Mouse (Mus musculus) olfactory bulb, adult 2 months (tissue): Measurements from ENCODE around the gene Wdr26. TPM values are rescaled to one million over a fixed set of nuclear protein-coding genes. Genes with fewer than 3 reads are reported as not detected.

ENCODE experiments used
- H3K27ac ChIP-seq: fragments of 200-500 bp; 2 replicates; pipeline ENCODE4 v1.5.1; 2012; ENCODE audit warnings: low read depth, low read length; ENCODE audit not compliant: insufficient read depth
- H3K4me1 ChIP-seq: fragments of 200-500 bp; 2 replicates; pipeline ENCODE4 v1.6.1; 2012; ENCODE audit warnings: low read length; ENCODE audit not compliant: control insufficient read depth, insufficient read depth
- H3K4me3 ChIP-seq: fragments of 200-500 bp; 2 replicates; pipeline ENCODE4 v1.5.1; 2012; ENCODE audit warnings: mild to moderate bottlenecking, low read depth, low read length, moderate library complexity; ENCODE audit not compliant: insufficient read depth
- CTCF ChIP-seq: fragments of 200-500 bp; IDR thresholded peaks from 2 replicates; pipeline ENCODE4 v1.5.1; 2012; ENCODE audit warnings: low read depth, mild to moderate bottlenecking, low read length, moderate library complexity; ENCODE audit not compliant: insufficient read depth
- POLR2A ChIP-seq: fragments of 200-500 bp; IDR thresholded peaks from 2 replicates; pipeline ENCODE4 v1.6.1; 2012; ENCODE audit warnings: mild to moderate bottlenecking, low read depth, low read length, moderate library complexity; ENCODE audit not compliant: insufficient read depth
- WGBS: fragments of 180-500 bp; shearing (Covaris S2); methylation state at CpG from one replicate; pipeline ENCODE4 v1.1.7; 2018; 5-methylcytosine and 5-hydroxymethylcytosine counted together
- polyA plus RNA-seq: library from polyadenylated mRNA; stranded (reverse); fragments of >200 nt; gene quantifications from 2 replicates; pipeline ENCODE4 v1.2.4, GENCODE M21; 2012; ENCODE audit warnings: low replicate concordance; ENCODE audit not compliant: missing spikeins, insufficient read depth, insufficient read length

The Wdr26 gene
- polyA plus RNA-seq, 1 experiment, result 199 TPM

- H3K4me1 ChIP-seq, result peaks cover 3% of the 10 kb centered on the region; the same call in 1 of the 2 replicates
- no peak overlapping the region for H3K27ac ChIP-seq
- no peak for TF ChIP-seq CTCF
- no peak for TF ChIP-seq POLR2A
- no peak overlapping the region for H3K4me3 ChIP-seq
- WGBS, result 89% methylated on average over 7 of the region's 7 CpGs
Measured at GRCm38 (mm10) chr1:181138730-181139129, 73.1 kb downstream of the Wdr26 start.

DNA sequence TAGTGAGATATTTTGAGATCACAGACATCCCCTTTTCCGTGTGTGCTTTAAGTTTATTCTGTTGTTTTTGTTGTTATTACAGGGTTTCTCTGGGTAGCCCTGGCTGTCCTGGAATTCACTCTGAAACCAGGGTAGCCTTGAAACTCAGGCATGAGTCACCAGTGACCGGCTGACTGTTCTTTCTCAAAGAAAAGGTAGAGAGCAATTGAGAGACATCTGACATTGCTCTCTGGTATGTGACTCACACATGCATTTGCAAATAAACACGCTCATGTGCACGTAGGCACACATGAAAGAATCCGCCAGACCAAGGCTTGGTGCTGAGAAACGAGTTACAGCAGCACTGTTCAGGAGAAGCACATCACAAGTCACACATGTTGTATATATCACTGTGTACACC is 79.9 kb downstream of the Wdr26 start:
- Histone ChIP-seq H3K4me1 (no peaks in the 10 kb centered on the region), H3K27ac (no peak overlapping the region), H3K4me3 (no peak overlapping the region)
- WGBS, result 79% methylated on average over 6 of the region's 6 CpGs
- no peak for TF ChIP-seq CTCF
- no peak for TF ChIP-seq POLR2A

DNA sequence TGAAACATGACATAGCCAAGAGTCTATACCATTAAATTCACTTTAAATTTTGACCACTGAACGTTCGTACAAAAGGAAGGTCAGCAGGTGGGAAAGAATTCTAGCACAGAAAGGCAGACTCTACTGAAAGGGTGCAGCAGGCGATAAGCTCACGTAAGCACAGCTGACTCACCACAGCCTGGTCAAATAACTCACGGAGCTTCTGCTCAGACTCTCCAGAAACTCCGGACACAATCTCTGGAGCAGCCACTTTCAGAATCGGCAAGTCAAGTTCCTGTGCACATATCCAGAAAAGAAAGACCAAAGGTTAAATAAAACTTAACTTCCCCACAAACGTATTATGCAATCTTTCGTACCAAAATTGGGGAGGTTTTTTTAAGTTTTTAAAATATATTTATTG is 85.0 kb downstream of the Wdr26 start:
- 93% methylated on average over 9 of the region's 9 CpGs for WGBS

DNA sequence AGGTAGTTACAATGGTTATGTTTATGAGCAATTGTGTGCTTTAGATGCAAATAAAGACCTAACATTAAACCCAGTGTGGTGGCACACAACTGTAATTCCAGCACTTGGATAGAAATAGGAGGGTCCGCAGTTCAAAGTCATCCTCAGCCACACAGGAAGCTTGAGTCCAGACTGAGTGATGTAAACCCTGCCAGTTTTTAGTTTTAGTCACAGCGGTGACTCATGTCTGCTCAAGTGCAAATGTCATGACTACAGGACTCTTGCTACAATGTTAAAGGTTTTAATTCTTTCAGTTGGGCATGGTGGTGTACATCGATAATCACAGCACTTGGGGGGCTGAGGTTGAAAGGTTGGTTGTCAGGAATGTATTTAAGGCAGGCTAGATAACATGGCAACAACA is 85.9 kb downstream of the Wdr26 start:
- no peak overlapping the region for H3K4me3 ChIP-seq
- WGBS, result 91% methylated on average over 3 of the region's 3 CpGs
- H3K4me1 ChIP-seq, result no peaks in the 10 kb centered on the region
- TF ChIP-seq POLR2A, result no peak
- TF ChIP-seq CTCF, result no peak
- no peak overlapping the region for H3K27ac ChIP-seq

More for the DNA sequence above, 85.0 kb downstream of the Wdr26 start:
- no peak for TF ChIP-seq POLR2A
- TF ChIP-seq CTCF, result no peak
- Histone ChIP-seq H3K4me1 (no peaks in the 10 kb centered on the region), H3K4me3 (no peak overlapping the region), H3K27ac (no peak overlapping the region)

GRCm38 (mm10) chr1:181124145-181124544 is 87.7 kb downstream of the Wdr26 start:
- Histone ChIP-seq H3K4me1 (no peaks in the 10 kb centered on the region), H3K27ac (no peak overlapping the region), H3K4me3 (no peak overlapping the region)
- no peak for TF ChIP-seq CTCF
- TF ChIP-seq POLR2A, result no peak
- WGBS, result 89% methylated on average over 2 of the region's 2 CpGs

Other genes starting within 250 kb of the Wdr26 start
- gene Ephx1, start 191.1 kb downstream of the Wdr26 start, polyA plus RNA-seq, result not detected in 2 replicates
- gene 9130409I23Rik, start 160.8 kb downstream of the Wdr26 start, polyA plus RNA-seq, result not detected in 2 replicates
- 167 TPM in 1 of 2 replicates, not detected in the other for gene Nvl, start 67.8 kb downstream of the Wdr26 start, polyA plus RNA-seq
- gene Cnih4, start 67.3 kb downstream of the Wdr26 start, polyA plus RNA-seq, result not detected in 2 replicates
- not detected in 2 replicates for gene Cnih3, start 140.6 kb upstream of the Wdr26 start, polyA plus RNA-seq